Mouse (Mus musculus) heart, embryonic 11.5 days (tissue): Measurements from ENCODE around the gene H2-M10.5. TPM values are rescaled to one million over a fixed set of nuclear protein-coding genes. Genes with fewer than 3 reads are reported as not detected.
"Not testable (repeated sequence)": the region's sequence is repeated elsewhere in the genome, so short reads cannot be mapped to it uniquely, and the experiment has no call there.

Experiments
- ATAC-seq: fragments of 200-750 bp; cut with Nextera tagmentation; replicated peaks from 2 replicates; pipeline ENCODE4 v1.8.0; 2017; ENCODE audit warnings: moderate library complexity; ENCODE audit not compliant: insufficient number of reproducible peaks, low FRiP score, low TSS enrichment
- H3K27ac ChIP-seq: fragments of 300-500 bp; sonication (generic); 2 replicates; pipeline ENCODE4 v1.5.1; 2014; ENCODE audit warnings: mild to moderate bottlenecking, low read depth, low read length
- H3K27me3 ChIP-seq: fragments of 300-500 bp; sonication (generic); 2 replicates; pipeline ENCODE4 v1.6.1; 2014; ENCODE audit warnings: mild to moderate bottlenecking, low read length, mixed read lengths; ENCODE audit not compliant: control insufficient read depth, insufficient read depth
- H3K36me3 ChIP-seq: fragments of 300-500 bp; sonication (generic); 2 replicates; pipeline ENCODE4 v1.6.1; 2014; ENCODE audit warnings: mild to moderate bottlenecking, low read length, moderate library complexity, mixed read lengths; ENCODE audit not compliant: control insufficient read depth, insufficient read depth
- H3K4me1 ChIP-seq: fragments of 300-500 bp; sonication (generic); 2 replicates; pipeline ENCODE4 v1.6.1; 2014; ENCODE audit warnings: low read length; ENCODE audit not compliant: control insufficient read depth, insufficient read depth
- H3K4me2 ChIP-seq: fragments of 300-500 bp; sonication (generic); 2 replicates; pipeline ENCODE4 v1.6.1; 2014; ENCODE audit warnings: mild to moderate bottlenecking, moderate library complexity
- H3K4me3 ChIP-seq: fragments of 300-500 bp; sonication (generic); 2 replicates; pipeline ENCODE4 v1.5.1; 2014; ENCODE audit warnings: low read depth, low read length
- H3K9ac ChIP-seq: fragments of 300-500 bp; sonication (generic); 2 replicates; pipeline ENCODE4 v1.6.1; 2014; ENCODE audit warnings: mild to moderate bottlenecking, low read depth, low read length, moderate library complexity
- H3K9me3 ChIP-seq: fragments of 300-500 bp; sonication (generic); replicated peaks from 2 replicates; pipeline ENCODE4 v1.6.1; 2016; ENCODE audit warnings: low read length; ENCODE audit not compliant: control insufficient read depth
- WGBS: fragments of 180-500 bp; shearing (Covaris S2); extraction: QIAGEN DNeasy Blood & Tissue Kit; methylation state at CpG from one replicate; pipeline ENCODE4 v1.1.7; 2014; ENCODE audit not compliant: insufficient replicate concordance; 5-methylcytosine and 5-hydroxymethylcytosine counted together
- polyA plus RNA-seq: library from polyadenylated mRNA; unstranded; fragments of >200 nt; fragmentation: Nextera tagmentation; extraction: Ambion mirVana; gene quantifications from 2 replicates; pipeline ENCODE4 v1.2.1, GENCODE M21; 2014

H2-M10.5 gene
- polyA plus RNA-seq = not detected in 2 replicates

DNA sequence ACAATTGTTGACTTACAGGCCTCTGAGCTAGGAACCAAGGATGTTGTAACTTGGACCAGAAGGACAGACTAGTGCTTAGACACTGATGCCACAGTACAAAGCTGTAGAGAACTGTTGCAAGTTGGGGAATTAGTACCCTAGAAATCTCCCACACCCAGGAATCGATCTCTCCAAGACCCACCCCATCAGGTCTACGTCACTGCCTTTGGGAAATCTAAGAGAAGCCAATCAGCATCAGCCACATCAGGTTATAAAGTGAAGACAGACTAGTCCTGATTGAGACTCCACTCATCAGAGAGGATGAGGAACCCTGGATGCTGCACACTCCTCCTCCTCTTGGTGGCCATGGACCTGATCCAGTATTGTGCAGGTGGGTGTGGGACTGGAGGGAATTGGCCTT lies at the start of gene H2-M10.5:
Gene H2-M10.5, plus strand, starts transcription at position 301 of the 400 bp plus-strand sequence.
- not testable (repeated sequence) for H3K4me2 ChIP-seq, H3K4me3 ChIP-seq, H3K36me3 ChIP-seq, H3K9ac ChIP-seq, H3K27me3 ChIP-seq, H3K27ac ChIP-seq, ATAC-seq, H3K9me3 ChIP-seq, H3K4me1 ChIP-seq
- WGBS = 83% methylated on average over 2 of the region's 2 CpGs

DNA sequence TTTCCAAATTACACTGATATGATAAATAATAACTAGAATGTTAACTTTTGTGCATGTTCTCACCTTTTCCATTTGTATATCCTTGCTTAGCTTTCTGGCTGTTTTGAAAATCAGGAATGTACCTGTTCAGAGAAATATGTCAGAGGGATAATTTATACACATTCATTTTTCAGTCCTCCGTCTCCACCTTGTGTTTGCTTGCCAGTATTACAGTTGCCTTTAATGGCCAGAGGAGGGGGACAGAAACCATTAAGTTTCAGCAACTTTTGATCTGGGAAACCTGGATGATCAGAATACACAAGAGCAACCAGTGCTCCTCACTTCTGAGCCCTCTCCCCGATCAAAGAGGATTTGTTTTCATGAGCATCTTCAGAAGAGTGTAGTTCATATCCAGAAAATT lies 46.7 kb upstream of the H2-M10.5 start:
- WGBS = 15% methylated on average over 2 of the region's 2 CpGs
- H3K36me3 ChIP-seq = no peaks in the 10 kb centered on the region
- H3K4me2 ChIP-seq = no peak overlapping the region
- H3K27me3 ChIP-seq = peaks cover 2% of the 10 kb centered on the region; the same call in 1 of the 2 replicates
- H3K27ac ChIP-seq = no peak overlapping the region
- H3K9ac ChIP-seq = no peak overlapping the region
- H3K9me3 ChIP-seq = no peaks in the 10 kb centered on the region
- ATAC-seq = no peak
- H3K4me1 ChIP-seq = no peaks in the 10 kb centered on the region
- H3K4me3 ChIP-seq = no peak overlapping the region

DNA sequence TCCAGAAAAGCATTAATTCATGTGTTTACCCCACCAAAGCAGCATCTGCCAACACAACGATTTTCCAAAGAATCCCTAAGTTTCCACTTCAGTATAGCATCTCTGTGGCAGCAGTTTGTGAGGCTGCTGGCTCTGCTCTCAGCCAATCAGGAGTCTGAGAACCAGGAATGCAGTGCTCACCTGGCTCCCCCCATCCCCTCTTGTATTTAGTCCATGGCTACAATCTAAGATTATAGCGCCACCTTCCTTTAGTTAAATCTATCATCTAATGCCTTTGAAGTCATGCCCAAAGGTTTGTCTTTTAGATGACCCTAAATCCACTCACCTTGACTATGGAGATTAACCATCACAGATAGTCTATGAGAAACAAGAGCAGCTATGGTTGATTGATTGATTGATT lies 8.9 kb upstream of the H2-M10.5 start:
- no peaks in the 10 kb centered on the region for H3K9me3 ChIP-seq
- H3K36me3 ChIP-seq = no peaks in the 10 kb centered on the region
- no peaks in the 10 kb centered on the region for H3K4me1 ChIP-seq
- no peak for ATAC-seq
- no peaks in the 10 kb centered on the region for H3K27me3 ChIP-seq
- H3K4me3 ChIP-seq = no peak overlapping the region
- 45% methylated on average over 2 of the region's 2 CpGs for WGBS
- H3K9ac ChIP-seq = no peak overlapping the region
- H3K4me2 ChIP-seq = no peak overlapping the region
- no peak overlapping the region for H3K27ac ChIP-seq

- H3K4me2 ChIP-seq, H3K4me3 ChIP-seq, H3K27ac ChIP-seq, H3K27me3 ChIP-seq, H3K9me3 ChIP-seq, H3K9ac ChIP-seq, H3K36me3 ChIP-seq, ATAC-seq, H3K4me1 ChIP-seq: not testable (repeated sequence)
- 33% methylated on average over 2 of the region's 2 CpGs for WGBS
Measured at GRCm38 (mm10) chr17:36764244-36764643, 8.5 kb upstream of the H2-M10.5 start.

DNA sequence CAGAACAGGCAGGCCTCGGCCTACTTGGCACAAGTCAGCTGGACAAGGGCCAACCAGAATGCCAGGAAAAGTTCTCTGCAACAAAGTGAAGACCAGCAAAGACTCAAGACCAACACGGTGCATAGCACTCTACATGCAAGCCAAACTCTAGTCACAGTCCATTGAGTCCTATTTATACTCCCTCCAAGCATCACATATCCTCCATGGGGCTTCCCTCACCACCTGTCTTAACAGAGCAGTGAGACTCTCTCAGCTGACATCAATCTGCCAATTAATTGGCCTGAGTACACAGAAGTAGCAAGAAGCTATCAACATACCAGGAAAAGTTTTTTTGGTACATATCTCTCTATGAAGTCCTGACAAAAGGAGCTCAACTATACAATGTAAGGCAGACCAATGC lies 7.3 kb upstream of the H2-M10.5 start:
- WGBS = 71% methylated on average over 2 of the region's 2 CpGs
- H3K9me3 ChIP-seq = not testable (repeated sequence)

DNA sequence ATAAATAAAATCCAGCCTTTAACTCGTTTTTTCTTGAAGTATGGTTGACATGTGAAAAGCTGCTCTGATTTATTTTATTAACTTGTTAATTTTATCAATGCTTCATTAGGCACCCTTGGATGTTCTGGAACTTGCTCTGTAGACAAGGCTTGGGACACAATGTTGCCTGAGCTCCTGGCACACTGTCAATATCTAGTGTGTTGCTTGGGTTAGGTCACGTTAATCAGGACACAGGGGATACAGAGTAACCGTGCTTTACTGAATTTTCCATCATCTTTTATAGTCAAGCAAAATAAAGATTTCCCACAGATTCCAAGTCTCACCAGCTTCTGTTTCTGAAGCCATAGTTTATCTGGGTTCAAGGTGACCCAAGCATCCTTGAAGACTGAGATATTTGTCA lies 8.8 kb downstream of the H2-M10.5 start:
- H3K4me1 ChIP-seq = no peaks in the 10 kb centered on the region

More for the DNA sequence above, 7.3 kb upstream of the H2-M10.5 start:
- H3K27ac ChIP-seq, H3K27me3 ChIP-seq, H3K36me3 ChIP-seq, H3K4me2 ChIP-seq, H3K4me3 ChIP-seq, ATAC-seq, H3K9ac ChIP-seq, H3K4me1 ChIP-seq: not testable (repeated sequence)

GRCm38 (mm10) chr17:36786483-36786886 lies 13.8 kb downstream of the H2-M10.5 start:
- H3K4me3 ChIP-seq, ATAC-seq, H3K4me2 ChIP-seq, H3K9me3 ChIP-seq, H3K4me1 ChIP-seq, H3K9ac ChIP-seq, H3K27me3 ChIP-seq, H3K36me3 ChIP-seq, H3K27ac ChIP-seq: not testable (repeated sequence)
- WGBS = 24% methylated on average over 1 of the region's 1 CpGs

More for the DNA sequence above, 8.8 kb downstream of the H2-M10.5 start:
- H3K36me3 ChIP-seq = no peaks in the 10 kb centered on the region
- H3K27ac ChIP-seq = no peak overlapping the region
- ATAC-seq = no peak
- no peak overlapping the region for H3K4me2 ChIP-seq
- H3K9me3 ChIP-seq = no peaks in the 10 kb centered on the region
- no peak overlapping the region for H3K4me3 ChIP-seq
- H3K27me3 ChIP-seq = no peaks in the 10 kb centered on the region
- 55% methylated on average over 3 of the region's 3 CpGs for WGBS
- H3K9ac ChIP-seq = no peak overlapping the region

- Histone ChIP-seq H3K36me3 (no peaks in the 10 kb centered on the region), H3K4me1 (no peaks in the 10 kb centered on the region), H3K27ac (no peak overlapping the region), H3K4me3 (no peak overlapping the region), H3K9ac (no peak overlapping the region), H3K4me2 (no peak overlapping the region), H3K27me3 (no peaks in the 10 kb centered on the region), H3K9me3 (no peaks in the 10 kb centered on the region)
- ATAC-seq = no peak
- WGBS = 85% methylated on average over 2 of the region's 2 CpGs
Measured at GRCm38 (mm10) chr17:36788351-36788750, 15.6 kb downstream of the H2-M10.5 start.

DNA sequence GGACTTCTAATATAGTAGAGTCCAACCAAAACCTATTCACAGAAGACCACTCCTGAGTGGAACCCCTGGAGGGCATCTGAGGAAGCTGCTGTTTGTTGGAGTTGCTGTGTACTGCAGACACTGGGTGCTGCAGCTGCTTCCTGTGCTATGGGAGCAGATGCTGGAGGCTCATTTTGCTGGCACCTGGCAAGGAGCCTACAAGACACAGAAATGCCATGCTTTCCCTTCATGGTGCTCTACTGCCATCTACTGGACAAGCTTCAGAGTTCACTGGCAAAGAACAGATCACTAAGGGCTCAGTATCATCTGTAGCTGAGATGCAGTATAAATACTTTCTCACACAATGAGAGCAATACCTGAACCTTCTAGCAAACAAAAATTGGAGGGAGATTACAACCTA lies 16.1 kb downstream of the H2-M10.5 start:
- not testable (repeated sequence) for H3K4me2 ChIP-seq, H3K27me3 ChIP-seq, H3K4me1 ChIP-seq, H3K9me3 ChIP-seq, ATAC-seq, H3K36me3 ChIP-seq, H3K27ac ChIP-seq, H3K9ac ChIP-seq, H3K4me3 ChIP-seq
